Mouse (Mus musculus): ENCODE results near the gene Olfr148. TPM values are rescaled to one million over a fixed set of nuclear protein-coding genes. Genes with fewer than 3 reads are reported as not detected.

Olfr148 gene
- not detected for total RNA-seq (2021)
- long read RNA-seq, experiment 1 = 0 reads
- long read RNA-seq, experiment 2 = 0 reads

DNA sequence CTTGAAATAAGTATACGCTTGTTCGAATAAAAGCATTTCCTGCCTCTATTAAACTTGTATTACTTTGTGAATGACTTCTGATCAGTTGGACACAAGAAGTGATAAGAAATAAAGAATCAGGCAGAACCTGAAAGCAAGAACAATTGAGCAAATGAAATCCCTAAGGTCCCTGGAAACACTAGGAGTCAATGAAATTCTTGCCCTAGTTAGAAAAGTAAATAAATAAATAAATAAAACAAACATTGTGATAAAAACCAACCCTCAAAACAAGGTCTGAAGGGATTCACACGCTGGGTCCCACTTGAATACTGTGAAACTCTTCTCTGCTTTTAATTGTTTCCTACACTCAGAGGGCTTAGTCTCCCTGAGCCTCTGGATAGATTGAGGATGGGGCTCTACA lies at the start of gene Olfr148:
Gene Olfr148, plus strand, starts transcription at position 301 of the 400 bp plus-strand sequence.
- no peak for DNase-seq (ENCODE audit: low spot score in 2 of 2)

DNA sequence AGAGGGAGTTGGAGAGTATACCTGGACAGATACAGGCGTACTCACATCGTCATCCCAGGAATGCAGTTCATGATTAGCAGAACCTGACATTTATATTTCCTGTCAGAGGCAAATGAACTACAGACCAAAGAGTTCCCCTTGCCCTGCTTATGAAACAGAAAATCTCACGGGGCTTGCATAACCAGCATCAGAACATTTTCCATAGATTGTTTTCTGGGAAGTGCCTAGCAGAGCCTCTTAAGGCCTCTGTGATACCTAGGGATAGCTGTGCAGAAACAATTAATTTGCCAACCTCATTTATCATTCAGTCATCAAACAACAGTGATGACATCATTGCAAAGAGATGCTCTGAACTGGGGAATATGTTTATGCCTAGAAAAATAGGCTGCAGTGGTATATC lies 35.0 kb upstream of the Olfr148 start, which contains the start of gene Olfr959:
Gene Olfr959, minus strand, starts transcription at position 101 of the 400 bp plus-strand sequence.
- no peak for DNase-seq (ENCODE audit: low spot score in 2 of 2)

- no peak for DNase-seq (ENCODE audit: low spot score in 2 of 2)
Observed at GRCm38 (mm10) chr9:39577050-39577449, 33.4 kb upstream of the Olfr148 start.

- no peak for DNase-seq (ENCODE audit: low spot score in 2 of 2)
Observed at GRCm38 (mm10) chr9:39602536-39603332, 7.7 kb upstream of the Olfr148 start.

- no peak for DNase-seq (ENCODE audit: low spot score in 2 of 2)
Observed at GRCm38 (mm10) chr9:39603333-39603845, 7.1 kb upstream of the Olfr148 start.

DNA sequence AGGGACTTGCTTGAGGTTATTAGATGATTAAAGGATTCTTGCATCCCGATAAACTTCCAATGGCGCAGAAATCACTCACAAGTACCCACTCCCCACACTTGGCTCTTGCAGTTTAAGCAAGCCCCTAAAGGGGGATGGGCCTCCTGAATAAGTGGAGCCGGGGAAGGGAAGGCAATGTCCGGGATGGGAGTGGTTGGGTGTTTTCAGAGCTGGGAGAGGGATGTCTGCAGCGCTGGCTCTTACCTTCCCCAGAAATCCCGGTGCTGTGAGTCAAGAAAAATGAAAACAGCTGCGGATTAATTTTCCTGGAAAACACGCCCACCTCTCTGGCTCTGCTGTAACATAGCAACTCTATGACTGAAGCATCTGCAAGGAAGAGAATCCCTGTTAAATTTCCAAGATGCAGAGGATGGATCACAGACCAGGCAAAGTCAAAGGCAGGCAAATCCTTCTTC lies 6.4 kb upstream of the Olfr148 start, which contains the start of gene AW551984:
Gene AW551984, minus strand, starts transcription at position 405 of the 455 bp plus-strand sequence.
- DNase-seq (ENCODE audit: low spot score in 2 of 2) = no peak

GRCm38 (mm10) chr9:39608497-39608896 lies 2.0 kb upstream of the Olfr148 start:
- no peak for DNase-seq (ENCODE audit: low spot score in 2 of 2)

DNA sequence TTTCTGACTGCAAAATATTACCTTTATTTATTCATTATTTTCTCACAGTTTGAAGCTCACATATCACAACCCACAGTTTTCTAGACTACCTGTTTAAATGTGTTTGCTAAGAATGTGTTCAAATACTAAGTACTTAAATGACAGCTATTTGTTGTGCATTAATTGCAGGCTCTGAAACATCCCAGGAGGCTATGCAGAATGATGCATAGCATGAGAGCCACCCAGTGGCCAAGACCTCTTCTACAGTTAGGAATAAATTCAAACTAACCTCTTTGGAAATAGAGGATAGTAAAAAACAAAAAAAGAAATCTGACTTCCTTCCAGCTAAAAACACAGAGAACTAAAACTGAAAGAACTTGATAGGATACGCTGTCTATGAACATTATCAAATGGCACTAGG lies 1.5 kb downstream of the Olfr148 start:
- DNase-seq (ENCODE audit: low spot score in 2 of 2) = no peak

DNA sequence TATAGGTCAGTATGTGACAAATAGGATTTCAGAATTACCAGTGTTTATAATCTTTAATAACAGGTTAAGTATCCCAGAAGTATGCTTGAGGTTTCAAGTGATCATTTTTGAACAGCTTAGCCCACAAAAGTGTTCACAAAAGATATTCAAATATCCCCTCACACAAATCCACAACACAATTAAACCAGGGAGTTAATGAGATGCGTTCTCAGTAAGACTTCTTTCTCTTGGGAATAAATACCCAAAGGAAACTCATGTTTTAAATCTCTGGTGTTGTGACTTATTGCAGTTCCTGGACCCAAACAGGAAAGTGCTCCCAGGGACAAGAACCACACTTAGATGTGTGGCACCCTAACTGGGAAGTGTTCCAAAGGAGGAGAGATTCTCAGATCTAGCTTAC lies 10.6 kb downstream of the Olfr148 start, which contains the start of gene Olfr960:
Gene Olfr960, plus strand, starts transcription at position 301 of the 400 bp plus-strand sequence.
- DNase-seq (ENCODE audit: low spot score in 2 of 2) = no peak

DNA sequence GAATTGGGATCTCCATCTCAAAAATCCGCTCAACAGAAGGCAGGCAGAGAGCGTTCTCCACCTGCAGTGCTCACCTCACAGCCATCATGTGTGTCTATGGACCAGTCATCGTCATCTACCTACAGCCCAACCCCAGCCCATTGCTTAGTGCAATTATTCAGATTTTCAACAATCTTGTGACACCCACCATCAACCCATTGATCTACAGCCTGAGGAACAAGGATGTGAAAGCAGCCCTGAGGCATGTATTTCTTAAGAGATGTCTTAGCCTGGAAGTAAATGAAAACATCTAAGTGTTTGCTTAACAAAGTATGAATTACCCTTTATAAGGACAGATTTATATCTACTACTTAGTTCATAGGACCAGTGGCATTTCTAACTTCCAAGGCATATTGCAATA lies 13.3 kb downstream of the Olfr148 start:
- DNase-seq (ENCODE audit: low spot score in 2 of 2) = no peak

DNA sequence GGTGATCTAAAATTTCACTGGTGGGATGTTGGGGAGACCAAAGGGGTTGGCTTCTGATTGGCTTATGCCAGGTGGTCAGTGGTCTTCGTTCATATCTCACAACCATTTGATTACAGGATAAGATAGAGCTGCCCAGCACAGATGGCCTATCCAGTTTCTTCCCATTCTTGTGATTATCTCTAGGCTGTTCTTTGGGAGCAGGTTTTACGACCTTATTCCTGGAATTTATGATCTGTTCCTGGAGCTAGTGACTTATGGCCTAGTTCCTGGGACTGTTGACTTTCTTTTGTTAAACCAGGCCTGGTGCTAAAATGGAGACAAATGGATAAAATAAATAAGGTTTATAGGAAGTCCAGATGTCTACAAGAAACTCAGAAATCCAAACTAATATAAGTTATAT lies 14.3 kb downstream of the Olfr148 start:
- no peak for DNase-seq (ENCODE audit: low spot score in 2 of 2)

DNA sequence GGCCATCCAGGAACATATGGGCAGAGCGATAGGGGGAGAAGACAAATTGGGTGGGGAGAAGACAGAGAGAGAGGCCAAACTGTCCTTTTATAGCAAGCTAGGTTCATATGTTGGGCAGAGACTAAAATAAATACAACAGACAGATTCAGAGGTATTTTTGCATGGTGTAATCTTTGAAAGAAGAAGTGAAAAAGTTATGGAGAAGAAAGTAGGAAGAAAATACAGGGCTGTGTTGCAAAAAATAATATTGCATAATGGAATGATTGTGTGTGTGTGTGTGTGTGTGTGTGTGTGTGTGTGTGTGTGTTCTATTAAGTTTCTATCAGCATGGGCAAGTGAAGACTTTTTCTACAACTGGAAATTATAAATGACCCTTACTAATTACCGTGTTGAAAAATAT lies 18.6 kb downstream of the Olfr148 start:
- DNase-seq (ENCODE audit: low spot score in 2 of 2) = no peak

DNA sequence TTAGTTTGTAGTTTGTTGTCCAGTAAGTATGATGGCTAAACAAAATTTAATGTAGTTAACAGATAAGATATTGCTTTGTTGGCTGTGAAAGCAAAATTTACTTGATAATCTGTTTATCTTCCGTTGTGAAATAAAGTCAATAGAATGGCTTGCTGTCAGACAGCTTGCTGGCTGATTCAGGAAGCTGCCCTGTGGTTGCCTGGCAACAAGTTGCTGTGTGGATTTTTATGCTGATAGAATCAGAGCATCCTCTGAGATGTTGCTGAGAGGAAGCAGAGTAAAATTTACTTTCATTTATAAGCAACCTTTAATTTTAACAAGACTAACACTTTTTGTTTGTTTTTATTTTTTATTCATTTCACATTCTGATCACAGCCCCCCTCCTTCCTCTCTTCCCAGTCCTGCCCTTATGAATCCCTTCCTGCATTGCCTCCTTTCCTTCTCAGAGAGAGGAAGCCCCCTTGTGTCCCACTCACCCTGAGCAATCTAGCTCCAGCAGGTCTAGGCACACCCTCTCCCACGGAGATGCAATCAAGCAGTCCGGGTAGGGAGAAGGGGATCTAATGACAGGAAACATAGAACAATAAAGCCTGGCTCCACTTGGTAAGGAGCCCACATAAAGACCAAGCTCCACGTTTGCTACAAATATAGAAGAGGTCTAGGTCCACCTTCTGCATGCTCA lies 23.6 kb downstream of the Olfr148 start:
- DNase-seq (ENCODE audit: low spot score in 2 of 2) = no peak

DNA sequence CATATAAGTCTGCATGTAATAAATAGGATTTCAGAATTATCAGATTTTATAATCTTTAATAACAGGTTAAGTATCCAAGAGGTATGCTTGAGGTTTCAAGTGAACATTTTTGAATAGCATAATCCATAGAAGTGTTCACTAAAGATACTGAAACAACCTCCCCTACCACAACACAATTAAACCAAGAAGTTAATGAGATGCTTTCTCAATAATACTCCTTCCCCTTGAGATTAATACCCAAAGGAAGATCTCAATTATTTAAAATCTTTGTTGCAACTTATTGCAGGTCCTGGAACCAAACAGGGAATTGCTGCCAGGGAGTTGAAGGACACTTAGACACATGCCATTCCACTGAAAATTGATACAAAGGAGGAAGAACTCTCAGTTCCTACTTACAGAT lies 34.3 kb downstream of the Olfr148 start, which contains the start of gene Olfr961:
Gene Olfr961, plus strand, starts transcription at position 301 of the 400 bp plus-strand sequence.
- DNase-seq (ENCODE audit: low spot score in 2 of 2) = no peak

GRCm38 (mm10) chr9:39647382-39647781 lies 36.9 kb downstream of the Olfr148 start:
- no peak for DNase-seq (ENCODE audit: low spot score in 2 of 2)

GRCm38 (mm10) chr9:39654756-39655396 lies 44.4 kb downstream of the Olfr148 start:
- DNase-seq (ENCODE audit: low spot score in 2 of 2) = no peak

Other genes with a start within 250 kb of the Olfr148 start
- gene Olfr951, start 223.2 kb upstream of the Olfr148 start, total RNA-seq (2021) = not detected
- not detected for gene Olfr952, start 183.5 kb upstream of the Olfr148 start, total RNA-seq (2021)
- gene Olfr954, start 154.0 kb upstream of the Olfr148 start, total RNA-seq (2021) = not detected
- not detected for gene Olfr955, start 138.7 kb upstream of the Olfr148 start, total RNA-seq (2021)
- not detected for gene Olfr44, start 116.7 kb upstream of the Olfr148 start, total RNA-seq (2021)
- gene Olfr957, start 94.8 kb upstream of the Olfr148 start, total RNA-seq (2021) = not detected
- gene Olfr958, start 56.6 kb upstream of the Olfr148 start, total RNA-seq (2021) = not detected
- not detected for gene Olfr959, start 35.1 kb upstream of the Olfr148 start, total RNA-seq (2021)
- 10 to 100 TPM; 38.8 to 48.6 TPM for gene AW551984, start 6.3 kb upstream of the Olfr148 start, total RNA-seq (2021)
- gene Olfr960, start 10.7 kb downstream of the Olfr148 start, total RNA-seq (2021) = not detected
- gene Olfr961, start 34.4 kb downstream of the Olfr148 start, total RNA-seq (2021) = not detected
- gene Olfr963, start 56.5 kb downstream of the Olfr148 start, total RNA-seq (2021) = not detected
- gene Olfr149, start 96.5 kb downstream of the Olfr148 start, total RNA-seq (2021) = not detected
- not detected for gene Olfr965, start 100.7 kb downstream of the Olfr148 start, total RNA-seq (2021)
- gene Olfr150, start 120.3 kb downstream of the Olfr148 start, total RNA-seq (2021) = not detected
- gene Olfr967, start 135.6 kb downstream of the Olfr148 start, total RNA-seq (2021) = not detected
- gene Olfr968, start 172.6 kb downstream of the Olfr148 start, total RNA-seq (2021) = not detected
- gene Olfr969, start 180.3 kb downstream of the Olfr148 start, total RNA-seq (2021) = not detected
- not detected for gene Olfr970, start 198.2 kb downstream of the Olfr148 start, total RNA-seq (2021)
- gene Olfr971, start 226.2 kb downstream of the Olfr148 start, total RNA-seq (2021) = not detected